Mouse (Mus musculus) kidney, adult 2 months (tissue): ENCODE measurements around the gene Cd48. TPM values are rescaled to one million over a fixed set of nuclear protein-coding genes. Genes with fewer than 3 reads are reported as not detected.

Source experiments
- DNase-seq: peaks from one replicate; pipeline ENCODE4 v3.0.0; 2021
- H3K27ac ChIP-seq: fragments of 200-500 bp; 2 replicates; pipeline ENCODE4 v1.5.1; 2012; ENCODE audit warnings: low read depth, low read length, control low read depth, inconsistent platforms; ENCODE audit not compliant: insufficient read depth
- H3K27me3 ChIP-seq: fragments of 200-500 bp; replicated peaks from 2 replicates; pipeline ENCODE4 v1.6.1; 2012; ENCODE audit warnings: mild to moderate bottlenecking, moderate library complexity, low read length, inconsistent platforms; ENCODE audit not compliant: control insufficient read depth, insufficient read depth
- H3K36me3 ChIP-seq: fragments of 200-500 bp; 2 replicates; pipeline ENCODE4 v1.6.1; 2012; ENCODE audit warnings: mild to moderate bottlenecking, moderate library complexity, low read length, inconsistent platforms; ENCODE audit not compliant: control insufficient read depth, insufficient read depth
- H3K4me1 ChIP-seq: fragments of 200-500 bp; 2 replicates; pipeline ENCODE4 v1.6.1; 2011; ENCODE audit warnings: low read length; ENCODE audit not compliant: control insufficient read depth, insufficient read depth
- H3K4me3 ChIP-seq: fragments of 200-500 bp; 2 replicates; pipeline ENCODE4 v1.5.1; 2011; ENCODE audit warnings: mild to moderate bottlenecking, low read depth, low read length, control low read depth; ENCODE audit not compliant: insufficient read depth
- CTCF ChIP-seq: fragments of 200-500 bp; conservative IDR thresholded peaks from 2 replicates; pipeline ENCODE4 v1.5.1; 2011; ENCODE audit warnings: low read depth, mild to moderate bottlenecking, control low read depth, low read length, moderate library complexity, mixed read lengths; ENCODE audit not compliant: insufficient read depth, insufficient read length
- POLR2A ChIP-seq: fragments of 200-500 bp; IDR thresholded peaks from one replicate; pipeline ENCODE4 v1.6.1; 2011; ENCODE audit warnings: low read depth, low read length, control low read depth
- WGBS: fragments of 180-500 bp; shearing (Covaris S2); methylation state at CpG from one replicate; pipeline ENCODE4 v1.1.7; 2018; 5-methylcytosine and 5-hydroxymethylcytosine counted together
- polyA plus RNA-seq: library from polyadenylated mRNA; depleted of rRNA; stranded (reverse); fragments of >200 nt; gene quantifications from 2 replicates; pipeline ENCODE4 v1.2.3, GENCODE M21; 2012; rRNA removed

Gene Cd48
- polyA plus RNA-seq, 1 experiment = 4.3 TPM

DNA sequence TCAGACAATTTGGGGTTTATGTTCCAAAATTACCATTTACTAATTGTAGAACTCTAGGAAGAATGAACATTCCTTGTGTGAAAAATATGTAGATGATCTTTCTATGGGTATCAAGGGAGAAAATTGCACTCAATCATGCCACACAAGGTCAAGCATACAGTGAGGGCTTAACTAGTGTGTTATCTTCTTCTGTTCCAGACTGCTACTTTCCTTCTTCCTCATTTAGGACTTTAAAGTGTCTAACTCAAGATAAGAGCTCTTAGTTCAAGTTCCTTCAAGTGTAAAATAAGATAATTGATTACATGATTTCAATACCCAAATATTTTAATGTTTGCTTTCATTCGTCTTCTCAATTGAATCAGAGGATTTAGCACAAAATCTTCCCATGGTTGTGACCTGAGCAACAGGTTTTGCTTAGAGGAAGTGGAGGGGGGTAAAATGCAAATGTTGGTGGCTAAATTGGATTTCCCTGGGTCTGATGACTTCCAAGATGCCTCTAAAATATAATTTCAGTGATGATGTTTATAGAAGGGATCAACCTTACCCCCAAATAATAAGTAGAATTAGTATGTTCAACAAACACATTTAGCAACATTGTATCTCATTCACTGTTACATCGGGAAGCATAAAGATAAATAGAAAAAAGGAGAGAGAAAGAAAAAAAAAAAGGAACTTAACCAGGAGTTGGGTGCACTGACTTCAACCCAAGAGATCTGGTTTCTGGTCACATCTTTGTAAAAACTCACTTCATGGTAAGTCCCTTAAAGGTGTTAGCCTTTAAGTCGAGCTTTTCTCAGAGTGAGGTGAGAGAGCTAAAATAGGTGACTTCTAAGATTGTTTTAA is 66.5 kb downstream of the Cd48 start:
- WGBS = 81% methylated on average over 3 of the region's 3 CpGs
- no peak for DNase-seq
- TF ChIP-seq POLR2A = no peak
- no peak for TF ChIP-seq CTCF
- Histone ChIP-seq H3K4me1 (no peaks in the 10 kb centered on the region), H3K36me3 (no peaks in the 10 kb centered on the region), H3K27ac (no peak overlapping the region), H3K4me3 (no peak overlapping the region), H3K27me3 (no peaks in the 10 kb centered on the region)

Other genes starting within 250 kb of the Cd48 start
- gene F11r, start 244.5 kb upstream of the Cd48 start, polyA plus RNA-seq = 88.7 and 106 TPM in 2 replicates
- 3.2 and 3.3 TPM in 2 replicates for gene Alyref2, start 178.5 kb upstream of the Cd48 start, polyA plus RNA-seq
- not detected in 2 replicates for gene Itln1, start 146.7 kb upstream of the Cd48 start, polyA plus RNA-seq
- gene Cd244a, start 122.8 kb upstream of the Cd48 start, polyA plus RNA-seq = 0.11 and 0.53 TPM in 2 replicates
- 0.54 and 2.2 TPM in 2 replicates for gene Ly9, start 74.6 kb upstream of the Cd48 start, polyA plus RNA-seq
- 1.1 and 1.5 TPM in 2 replicates for gene Slamf7, start 29.0 kb upstream of the Cd48 start, polyA plus RNA-seq
- 0.03 and 0.28 TPM in 2 replicates for gene Slamf1, start 85.1 kb downstream of the Cd48 start, polyA plus RNA-seq
- 0.30 and 0.92 TPM in 2 replicates for gene Cd84, start 157.7 kb downstream of the Cd48 start, polyA plus RNA-seq
- 0.05 and 0.11 TPM in 2 replicates for gene Gm10521, start 213.7 kb downstream of the Cd48 start, polyA plus RNA-seq
- 0.10 and 1.4 TPM in 2 replicates for gene Slamf6, start 235.5 kb downstream of the Cd48 start, polyA plus RNA-seq